Mouse (Mus musculus) CH12.LX (cell line): ENCODE data around the gene Sbno1. TPM values are rescaled to one million over a fixed set of nuclear protein-coding genes. Genes with fewer than 3 reads are reported as not detected.

Experiments used
- DNase-seq: peaks from one replicate; pipeline ENCODE4 v3.0.0-alpha.2; 2013; ENCODE audit errors: extremely low read depth
- H3K27ac ChIP-seq: 2 replicates; pipeline ENCODE4 v1.5.1; 2012; ENCODE audit warnings: low read depth, mild to moderate bottlenecking, control low read depth, moderate library complexity; ENCODE audit not compliant: insufficient read depth
- H3K27me3 ChIP-seq: replicated peaks from 2 replicates; pipeline ENCODE3; 2012; ENCODE audit warnings: inconsistent platforms
- H3K36me3 ChIP-seq, 2 experiments: replicated peaks in 1 of 2; 2 replicates each; pipeline versions ENCODE3 to v1.6.1; 2012; ENCODE audit warnings: inconsistent platforms in 1 of 2, low read length in 1 of 2, mild to moderate bottlenecking in 1 of 2, mixed read lengths in 1 of 2, moderate library complexity in 1 of 2; ENCODE audit not compliant: control insufficient read depth in 1 of 2, insufficient read depth in 1 of 2
- H3K4me1 ChIP-seq, 2 experiments: 2 replicates each; pipeline ENCODE4 v1.6.1; 2012; ENCODE audit warnings: inconsistent platforms in 1 of 2, moderate library complexity in 1 of 2; ENCODE audit not compliant: insufficient read depth in 2 of 2, control insufficient read depth in 1 of 2
- H3K4me2 ChIP-seq: 2 replicates; pipeline ENCODE4 v1.6.1; 2012; ENCODE audit warnings: low read depth, mild to moderate bottlenecking, control low read depth; ENCODE audit not compliant: poor library complexity, insufficient read depth, severe bottlenecking
- H3K4me3 ChIP-seq, 3 experiments: fragments of 150-350 bp in 1 of 3; sonication (generic) in 1 of 3; replicated peaks in 1 of 3; 2 replicates each; pipeline versions ENCODE3 to v1.5.1; 2011 to 2012; ENCODE audit warnings: low read depth in 2 of 3, low read length in 2 of 3, mild to moderate bottlenecking in 2 of 3, moderate library complexity in 2 of 3, control low read depth in 1 of 3, improper control_type of control experiment in 1 of 3, inconsistent platforms in 1 of 3, mixed read lengths in 1 of 3; ENCODE audit not compliant: poor library complexity in 1 of 3
- H3K79me2 ChIP-seq: replicated peaks from 2 replicates; pipeline ENCODE4 v1.6.1; 2012; ENCODE audit warnings: mild to moderate bottlenecking, moderate library complexity; ENCODE audit not compliant: control insufficient read depth, poor library complexity, insufficient read depth, severe bottlenecking; ENCODE audit errors: extremely low read depth
- H3K9ac ChIP-seq: 2 replicates; pipeline ENCODE4 v1.6.1; 2012; ENCODE audit warnings: low read depth, mild to moderate bottlenecking, control low read depth, moderate library complexity; ENCODE audit not compliant: insufficient read depth
- H3K9me3 ChIP-seq: replicated peaks from 2 replicates; pipeline ENCODE3; 2012; ENCODE audit warnings: low read length, inconsistent platforms, mixed read lengths
- BHLHE40 ChIP-seq: IDR thresholded peaks from 2 replicates; pipeline ENCODE4 v1.6.1; 2011; ENCODE audit warnings: mild to moderate bottlenecking, low read depth, low read length, improper control_type of control experiment
- CHD2 ChIP-seq: IDR thresholded peaks from 2 replicates; pipeline ENCODE4 v1.6.1; 2011; ENCODE audit warnings: low read length, improper control_type of control experiment
- CTCF ChIP-seq, 2 experiments: IDR thresholded peaks in 1 of 2; conservative IDR thresholded peaks in 1 of 2; 2 replicates each; pipeline ENCODE4 v1.5.1; 2011 to 2012; ENCODE audit warnings: low read depth in 2 of 2, low read length in 2 of 2, improper control_type of control experiment in 1 of 2, inconsistent platforms in 1 of 2, mild to moderate bottlenecking in 1 of 2, moderate library complexity in 1 of 2
- ELF1 ChIP-seq: IDR thresholded peaks from 2 replicates; pipeline ENCODE4 v1.6.1; 2014; ENCODE audit warnings: low read depth, mild to moderate bottlenecking, inconsistent platforms, low read length, improper control_type of control experiment
- JUN ChIP-seq: IDR thresholded peaks from 2 replicates; pipeline ENCODE4 v1.6.1; 2011; ENCODE audit warnings: low read depth, mild to moderate bottlenecking, low read length, improper control_type of control experiment, moderate library complexity; ENCODE audit not compliant: insufficient read depth
- MAFK ChIP-seq: IDR thresholded peaks from 2 replicates; pipeline ENCODE4 v1.6.1; 2011; ENCODE audit warnings: low read length, improper control_type of control experiment; ENCODE audit not compliant: insufficient replicate concordance
- MXI1 ChIP-seq: IDR thresholded peaks from 2 replicates; pipeline ENCODE4 v1.6.1; 2011; ENCODE audit warnings: mild to moderate bottlenecking, low read depth, low read length, improper control_type of control experiment
- NELFE ChIP-seq: IDR thresholded peaks from 2 replicates; pipeline ENCODE4 v1.6.1; 2011; ENCODE audit warnings: low read depth, low read length, improper control_type of control experiment
- NRF1 ChIP-seq: IDR thresholded peaks from 2 replicates; pipeline ENCODE4 v1.6.1; 2014; ENCODE audit warnings: low read depth, mild to moderate bottlenecking, inconsistent platforms, low read length, improper control_type of control experiment, moderate library complexity
- POLR2A ChIP-seq: IDR thresholded peaks from 2 replicates; pipeline ENCODE4 v1.6.1; 2011; ENCODE audit warnings: low read depth, mild to moderate bottlenecking, improper control_type of control experiment, low read length
- TCF12 ChIP-seq: IDR thresholded peaks from 2 replicates; pipeline ENCODE4 v1.6.1; 2014; ENCODE audit warnings: low read depth, mild to moderate bottlenecking, inconsistent platforms, low read length, improper control_type of control experiment
- ZMIZ1 ChIP-seq: IDR thresholded peaks from 2 replicates; pipeline ENCODE4 v1.6.1; 2012; ENCODE audit warnings: low read depth, mild to moderate bottlenecking, inconsistent platforms, low read length, improper control_type of control experiment
- ZNF384 ChIP-seq: IDR thresholded peaks from 2 replicates; pipeline ENCODE4 v1.6.1; 2012; ENCODE audit warnings: low read depth, low read length, improper control_type of control experiment, inconsistent platforms
- dilution Hi-C: fragments of 300-500 bp; cut with MboI; formaldehyde crosslinking; loops from 2 replicates; pipeline ENCODE4 v1.14.3; 2020; ENCODE audit warnings: low sequenced_read_pairs; ENCODE audit not compliant: extremely low pct_unique_long_range_greater_than_20kb, extremely low pct_ligation_motif_present
- in situ Hi-C: fragments of 300-500 bp; cut with MboI; formaldehyde crosslinking; loops from 3 replicates; pipeline ENCODE4 v1.14.3; 2019; ENCODE audit warnings: low sequenced_read_pairs, low pct_ligation_motif_present, low pct_unique_long_range_greater_than_20kb, mixed read lengths
- polyA plus RNA-seq: library from polyadenylated mRNA; unstranded; fragments of >175 nt; gene quantifications from 2 replicates; pipeline ENCODE4 v1.2.1, GENCODE M21; 2012; ENCODE audit warnings: low read depth; ENCODE audit not compliant: insufficient read length
- total RNA-seq, 2 experiments: library from RNA; depleted of rRNA; stranded (reverse); fragments of 300-350 nt in 1 of 2; fragments of >200 nt in 1 of 2; gene quantifications; 2 replicates each; pipeline ENCODE4 v1.2.3; 2012 to 2014

The Sbno1 gene
- total and polyA plus RNA-seq, 3 experiments = 35.0 to 48.5 (median 38.3) TPM

GRCm38 (mm10) chr5:124444661-124445561 lies 19.1 kb upstream of the Sbno1 start:
- DNase-seq = peak; percentile 45
- peaks cover 16 to 51% of the 10 kb centered on the region in 2 experiments for H3K4me1 ChIP-seq
- H3K4me3 ChIP-seq = peak overlapping the region; percentile 62 to 76 (median 75)
- peak overlapping the region; percentile 57 for H3K27ac ChIP-seq
- H3K36me3 ChIP-seq = peaks cover 27 to 41% of the 10 kb centered on the region in 2 experiments
- H3K27me3 ChIP-seq = no peaks in the 10 kb centered on the region
- no peaks in the 10 kb centered on the region for H3K9me3 ChIP-seq
- H3K9ac ChIP-seq = peak overlapping the region; percentile 92
- peak overlapping the region; percentile 80 for H3K4me2 ChIP-seq
- dilution Hi-C loops (no loop called here), in situ Hi-C loops (loop anchor here (25.0 kb wide), 1 partner anchor 417 kb away; the partner anchor contains the start of genes Ccdc92 and Zfp664)
- H3K79me2 ChIP-seq = peaks cover 84% of the 10 kb centered on the region
- TF ChIP-seq NELFE = peak; percentile 65
- peak; percentile 40; the same call in 1 of the 2 replicates for TF ChIP-seq TCF12
- peak; percentile 72 for TF ChIP-seq MAFK
- TF ChIP-seq ELF1 = peak; percentile 74
- TF ChIP-seq MXI1 = peak; percentile 35; the same call in 1 of the 2 replicates
- 0 out of 2 replicates have a peak, but pooled peaks have one; percentile 19 for TF ChIP-seq BHLHE40
- TF ChIP-seq CTCF (conservative IDR thresholded peaks at IDR 0.05 in 1 of 2, IDR thresholded peaks at IDR 0.05 in 1 of 2; ENCODE audit: low read depth in 2 of 2, low read length in 2 of 2) = no peak
- no peak; the same call in 1 of the 2 replicates for TF ChIP-seq ZMIZ1
- no peak for TF ChIP-seq CHD2
- peak; percentile 78 for TF ChIP-seq POLR2A
- peak; percentile 76 for TF ChIP-seq NRF1

GRCm38 (mm10) chr5:124444208-124444607 lies 18.4 kb upstream of the Sbno1 start:
- Histone ChIP-seq H3K79me2 (peaks cover 77% of the 10 kb centered on the region), H3K36me3 (peaks cover 21 to 34% of the 10 kb centered on the region in 2 experiments), H3K9me3 (no peaks in the 10 kb centered on the region), H3K4me2 (peak overlapping the region; percentile 80), H3K27me3 (no peaks in the 10 kb centered on the region), H3K27ac (peak overlapping the region; percentile 57; the same call in 1 of the 2 replicates), H3K4me1 (peaks cover 11 to 44% of the 10 kb centered on the region in 2 experiments), H3K9ac (peak overlapping the region; percentile 92; the same call in 1 of the 2 replicates), H3K4me3 (peak overlapping the region in 2 of 3 experiments; percentile 62 to 76)
- dilution Hi-C loops (no loop called here), in situ Hi-C loops (loop anchor here (25.0 kb wide), 1 partner anchor 418 kb away; the partner anchor contains the start of genes Ccdc92 and Zfp664)
- no peak for DNase-seq
- TF ChIP-seq TCF12 (no peak), CHD2 (no peak), MAFK (no peak), NRF1 (no peak), ZNF384 (peak; percentile 76), JUN (no peak)
